Mouse (Mus musculus) c-Kit-positive CD71-negative TER-119-negative erythroid progenitor cells, embryonic 14.5 days (primary cell): Measurements from ENCODE around the gene Gm36028.

Experiments used
- DNase-seq: peaks from one replicate; pipeline ENCODE4 v3.0.0-alpha.2; 2013; ENCODE audit warnings: low read depth

The Gm36028 gene

DNA sequence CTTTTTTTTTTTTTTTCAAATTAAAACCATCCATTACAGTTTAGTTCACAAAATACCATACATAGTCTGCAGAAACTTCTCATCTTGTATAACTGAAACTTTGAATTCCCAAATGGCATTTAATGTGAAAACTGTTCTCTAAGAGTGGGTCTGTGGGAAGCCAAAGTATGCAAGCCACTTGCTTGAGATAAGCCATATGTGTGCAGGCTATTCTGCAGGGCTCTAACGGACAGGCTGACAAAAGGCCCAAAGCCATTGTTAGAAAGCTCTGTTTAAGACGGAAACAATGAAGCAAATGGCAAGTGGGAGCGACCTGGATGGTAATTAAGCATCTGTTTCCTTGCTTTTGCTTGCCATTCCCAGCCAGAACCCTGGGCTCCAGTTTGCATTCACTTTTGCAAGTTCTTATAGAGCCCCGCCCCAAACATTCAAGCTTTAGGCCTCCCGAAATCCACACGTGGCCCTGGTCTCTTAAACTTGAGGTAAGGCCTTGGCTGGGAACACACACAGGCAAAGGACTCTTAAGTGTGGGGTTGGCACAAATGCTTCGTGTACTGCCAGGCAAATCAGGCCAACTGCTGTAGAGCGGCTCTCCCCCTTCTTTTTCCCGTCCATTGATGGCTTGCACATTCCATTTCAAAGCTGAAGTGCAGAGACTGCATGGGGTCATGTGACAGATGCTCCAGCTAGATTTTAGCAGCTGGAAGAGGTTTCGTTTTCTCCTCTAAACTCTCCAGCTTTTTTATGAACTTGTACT lies 51.9 kb downstream of the Gm36028 start:
- no peak for DNase-seq

DNA sequence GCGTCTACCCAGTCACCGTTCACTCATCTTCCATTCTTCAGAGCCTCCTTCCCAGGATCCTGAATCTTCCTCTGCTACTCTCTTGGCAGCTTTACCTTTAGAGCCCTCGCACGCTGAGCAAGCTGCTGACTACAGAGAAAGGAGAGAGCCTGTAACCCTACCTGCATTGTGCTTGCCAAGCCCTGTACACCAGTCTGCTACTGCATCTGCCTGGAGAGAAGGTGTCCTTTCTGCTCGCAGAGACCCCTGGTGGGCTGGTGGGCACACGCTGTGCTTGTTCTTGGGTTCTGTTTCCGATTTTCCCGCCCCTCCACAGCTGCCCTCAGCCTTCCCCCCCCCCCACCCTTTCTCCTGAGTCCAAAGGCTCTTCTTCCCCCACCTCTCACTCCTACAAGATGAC lies 53.7 kb downstream of the Gm36028 start:
- DNase-seq: no peak

DNA sequence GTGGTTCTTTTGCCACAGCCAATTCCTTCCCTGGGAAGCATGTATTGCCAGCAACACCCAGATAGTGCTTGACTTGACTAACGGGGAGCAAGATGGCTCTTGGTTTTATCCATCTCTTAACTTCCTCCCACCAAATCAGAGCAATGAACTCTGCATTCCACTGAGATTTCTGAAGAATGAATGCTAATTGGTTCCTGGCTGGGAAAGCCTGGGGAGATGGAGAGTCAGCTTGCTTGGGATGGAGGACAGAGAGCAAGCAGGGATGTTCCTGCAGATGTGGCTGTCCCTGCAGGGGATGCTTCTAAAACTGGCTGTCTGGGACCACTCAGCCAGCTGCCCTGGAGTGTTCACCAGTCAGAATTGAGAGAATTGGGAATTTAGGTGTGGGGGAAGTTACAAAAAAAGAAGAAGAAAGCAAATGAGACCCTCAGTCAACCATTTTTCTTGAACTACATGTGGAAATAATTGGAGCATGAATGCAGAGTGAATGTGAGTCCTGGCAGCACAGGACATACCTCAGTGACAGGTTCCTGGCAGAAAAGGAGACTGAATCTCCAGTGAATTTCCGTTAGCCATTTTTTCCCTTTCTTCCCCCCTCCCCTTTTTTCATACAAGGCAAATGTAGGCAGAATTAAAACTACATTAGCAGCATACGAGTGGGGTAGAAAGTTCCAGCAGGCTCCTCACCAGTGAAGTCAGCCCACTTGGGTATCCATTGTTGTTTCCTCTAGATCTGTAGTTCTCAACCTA lies 55.0 kb downstream of the Gm36028 start:
- DNase-seq: no peak

DNA sequence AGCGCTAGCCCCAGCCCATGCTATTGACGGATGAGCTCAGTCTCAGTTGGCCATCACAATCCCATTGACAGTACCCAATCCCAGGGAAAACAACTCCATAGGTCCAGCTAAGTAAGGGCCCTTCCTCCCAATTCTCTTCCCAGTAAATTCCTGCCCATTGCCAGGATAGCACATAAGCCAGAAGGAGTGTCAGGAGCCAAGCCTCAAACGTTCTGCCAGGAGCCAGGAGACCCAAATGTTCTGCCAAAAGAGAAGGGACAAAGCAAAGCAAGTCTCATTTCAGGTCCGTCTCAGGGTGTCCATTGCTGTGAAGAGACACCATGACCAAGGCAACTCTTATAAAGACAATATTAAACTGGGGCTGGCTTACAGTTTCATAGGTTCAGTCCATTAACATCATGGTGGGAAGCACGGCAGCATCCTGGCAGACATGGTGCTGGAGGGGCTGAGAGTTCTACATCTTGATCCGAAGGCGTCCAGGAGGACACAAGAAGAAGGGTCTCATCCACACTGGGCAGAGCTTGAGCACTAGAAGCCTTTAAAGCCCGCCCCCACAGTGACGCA lies 57.5 kb downstream of the Gm36028 start:
- DNase-seq: no peak

DNA sequence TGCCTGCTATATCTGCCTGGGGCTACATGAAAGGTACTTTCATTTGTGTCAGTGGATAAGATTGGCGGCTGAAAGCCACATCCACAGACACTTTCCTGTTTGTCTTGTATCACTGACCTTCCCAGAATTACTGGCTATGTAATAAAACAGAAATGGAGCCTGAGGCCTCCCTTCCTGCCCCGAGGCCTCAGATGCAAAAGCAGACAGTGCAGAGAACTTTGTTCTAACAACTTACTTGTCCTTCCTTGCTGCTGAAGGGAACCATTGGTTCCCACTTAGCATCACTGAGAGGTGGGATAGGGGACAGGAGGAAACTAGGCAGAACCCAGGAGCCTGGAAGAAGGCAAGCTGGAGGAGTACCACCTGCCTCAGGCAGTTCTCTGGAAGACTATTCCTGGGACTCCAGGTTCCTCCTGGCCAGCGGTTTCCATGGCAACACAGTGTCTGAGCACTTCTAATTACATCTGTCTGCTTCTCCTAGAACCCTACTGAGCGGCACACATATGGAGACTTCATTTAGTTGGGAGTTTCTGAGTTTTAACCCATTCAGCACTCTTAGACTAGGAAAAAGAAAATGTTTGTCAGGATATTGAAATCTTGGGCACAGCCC lies 58.2 kb downstream of the Gm36028 start:
- no peak for DNase-seq

DNA sequence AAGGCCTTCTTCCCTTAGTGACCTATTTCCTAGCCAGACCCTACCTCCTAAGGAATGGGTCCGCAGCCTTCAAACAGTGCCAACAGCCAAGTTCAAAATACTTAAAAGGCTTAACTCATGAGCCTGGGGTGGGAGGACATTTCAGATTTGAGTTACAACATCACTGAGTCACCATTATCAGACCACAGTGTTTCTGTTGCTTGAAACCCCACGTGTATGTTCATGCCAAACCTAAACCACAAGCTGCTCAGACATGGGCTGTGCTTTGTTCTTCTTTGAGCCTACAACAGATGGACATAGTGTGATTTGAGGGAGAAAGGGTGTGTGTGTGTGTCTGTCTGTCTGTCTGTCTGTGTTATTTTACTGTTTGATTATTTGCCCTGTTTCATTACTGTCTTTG lies 59.8 kb downstream of the Gm36028 start:
- DNase-seq: no peak
